Mouse (Mus musculus) stomach, postnatal 0 days (tissue): ENCODE data around the gene Frmd6. TPM values are rescaled to one million over a fixed set of nuclear protein-coding genes. Genes with fewer than 3 reads are reported as not detected.

Experiments used
- ATAC-seq: fragments of 200-750 bp; cut with Nextera tagmentation; 2 replicates; pipeline ENCODE4 v1.8.0; 2017; ENCODE audit not compliant: low FRiP score, low TSS enrichment
- DNase-seq: peaks from one replicate; pipeline ENCODE4 v3.0.0-alpha.2; 2016; ENCODE audit warnings: low spot score
- H3K27ac ChIP-seq: fragments of 300-500 bp; sonication (generic); replicated peaks from 2 replicates; pipeline ENCODE4 v1.5.1; 2014; ENCODE audit warnings: mild to moderate bottlenecking, control low read depth
- H3K27me3 ChIP-seq: fragments of 300-500 bp; sonication (generic); 2 replicates; pipeline ENCODE4 v1.6.1; 2014; ENCODE audit warnings: low read length; ENCODE audit not compliant: control insufficient read depth, insufficient read depth
- H3K36me3 ChIP-seq: fragments of 300-500 bp; sonication (generic); 2 replicates; pipeline ENCODE4 v1.6.1; 2014; ENCODE audit warnings: low read length, mixed read lengths; ENCODE audit not compliant: control insufficient read depth, insufficient read depth
- H3K4me1 ChIP-seq: fragments of 300-500 bp; sonication (generic); replicated peaks from 2 replicates; pipeline ENCODE4 v1.6.1; 2014; ENCODE audit warnings: antibody characterized with exemption; ENCODE audit not compliant: control insufficient read depth, insufficient read depth
- H3K4me2 ChIP-seq: fragments of 300-500 bp; sonication (generic); replicated peaks from 2 replicates; pipeline ENCODE4 v1.6.1; 2014; ENCODE audit warnings: low read depth, mild to moderate bottlenecking, control low read depth, moderate library complexity
- H3K4me3 ChIP-seq: fragments of 300-500 bp; sonication (generic); 2 replicates; pipeline ENCODE4 v1.5.1; 2014; ENCODE audit warnings: low read depth, low read length, control low read depth
- H3K9ac ChIP-seq: fragments of 300-500 bp; sonication (generic); 2 replicates; pipeline ENCODE4 v1.6.1; 2014; ENCODE audit warnings: mild to moderate bottlenecking, low read length, control low read depth, mixed read lengths
- H3K9me3 ChIP-seq: fragments of 300-500 bp; sonication (generic); 2 replicates; pipeline ENCODE4 v1.6.1; 2016; ENCODE audit warnings: low read length; ENCODE audit not compliant: control insufficient read depth
- CTCF ChIP-seq: IDR thresholded peaks from 2 replicates; pipeline ENCODE4 v1.5.1; 2016; ENCODE audit warnings: antibody characterized with exemption, low read depth, mild to moderate bottlenecking, moderate library complexity
- EP300 ChIP-seq: optimal IDR thresholded peaks from 2 replicates; pipeline ENCODE3; 2016; ENCODE audit warnings: antibody characterized with exemption
- WGBS: fragments of 180-500 bp; shearing (Covaris S2); extraction: QIAGEN DNeasy Blood & Tissue Kit; methylation state at CpG from one replicate; pipeline ENCODE4 v1.1.7; 2014; 5-methylcytosine and 5-hydroxymethylcytosine counted together
- polyA plus RNA-seq: library from polyadenylated mRNA; unstranded; fragments of >200 nt; fragmentation: Nextera tagmentation; extraction: Ambion mirVana; gene quantifications from 2 replicates; pipeline ENCODE4 v1.2.1, GENCODE M21; 2015

Frmd6 gene
- polyA plus RNA-seq, 1 experiment from 2014 or later: 17.1 TPM

DNA sequence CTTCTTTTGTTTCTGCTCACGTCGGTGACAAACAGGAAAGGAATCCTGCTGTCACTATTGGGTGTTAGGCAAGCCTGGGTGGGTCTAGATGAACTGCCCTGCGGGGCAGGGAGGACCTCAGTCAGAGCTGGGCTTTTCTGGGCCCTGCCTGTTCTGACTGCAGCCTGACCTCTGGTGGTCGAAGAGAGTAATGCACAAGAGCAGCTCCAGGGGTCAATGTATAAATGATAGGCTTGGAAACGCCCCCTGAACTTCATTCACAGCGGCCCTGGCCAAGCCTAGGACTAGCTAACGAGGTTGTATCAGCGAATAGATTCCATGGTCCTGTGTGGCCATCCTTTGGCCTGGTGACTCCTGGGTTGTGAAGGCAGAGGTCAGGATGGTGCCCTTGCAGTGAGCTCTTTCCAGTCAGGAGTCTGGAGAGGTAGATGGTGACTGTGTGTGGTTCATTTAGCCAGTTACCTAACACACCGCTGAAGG, 85.0 kb downstream of the Frmd6 start:
- Histone ChIP-seq H3K4me2 (no peak overlapping the region), H3K4me3 (no peak overlapping the region), H3K9ac (no peak overlapping the region), H3K36me3 (no peaks in the 10 kb centered on the region), H3K27me3 (no peaks in the 10 kb centered on the region), H3K9me3 (no peaks in the 10 kb centered on the region), H3K27ac (peak overlapping the region; percentile 2), H3K4me1 (no peaks in the 10 kb centered on the region)
- 9% methylated on average over 9 of the region's 9 CpGs for WGBS
- ATAC-seq (peak; percentile 74), DNase-seq (peak; percentile 80)
- TF ChIP-seq EP300: peak; percentile 28
- peak; percentile 93 for TF ChIP-seq CTCF

GRCm38 (mm10) chr12:70911029-70911428, 85.7 kb downstream of the Frmd6 start:
- ATAC-seq (peak; percentile 73), DNase-seq (peak; percentile 78)
- H3K27ac ChIP-seq: peak overlapping the region; percentile 2
- no peak overlapping the region for H3K4me3 ChIP-seq
- H3K4me1 ChIP-seq: no peaks in the 10 kb centered on the region
- TF ChIP-seq EP300 (no peak), CTCF (peak; percentile 96)
- no peaks in the 10 kb centered on the region for H3K36me3 ChIP-seq
- no peak overlapping the region for H3K9ac ChIP-seq
- H3K4me2 ChIP-seq: no peak overlapping the region
- 9% methylated on average over 5 of the region's 5 CpGs for WGBS
- no peaks in the 10 kb centered on the region for H3K27me3 ChIP-seq
- no peaks in the 10 kb centered on the region for H3K9me3 ChIP-seq

GRCm38 (mm10) chr12:70911676-70912379, 86.5 kb downstream of the Frmd6 start:
- WGBS: 70% methylated on average over 17 of the region's 17 CpGs
- no peak overlapping the region for H3K27ac ChIP-seq
- ATAC-seq (no peak), DNase-seq (no peak)
- no peak overlapping the region for H3K4me3 ChIP-seq
- H3K4me1 ChIP-seq: no peaks in the 10 kb centered on the region
- no peaks in the 10 kb centered on the region for H3K9me3 ChIP-seq
- no peaks in the 10 kb centered on the region for H3K27me3 ChIP-seq
- TF ChIP-seq EP300: no peak
- TF ChIP-seq CTCF: no peak
- no peak overlapping the region for H3K4me2 ChIP-seq
- H3K9ac ChIP-seq: no peak overlapping the region
- no peaks in the 10 kb centered on the region for H3K36me3 ChIP-seq

DNA sequence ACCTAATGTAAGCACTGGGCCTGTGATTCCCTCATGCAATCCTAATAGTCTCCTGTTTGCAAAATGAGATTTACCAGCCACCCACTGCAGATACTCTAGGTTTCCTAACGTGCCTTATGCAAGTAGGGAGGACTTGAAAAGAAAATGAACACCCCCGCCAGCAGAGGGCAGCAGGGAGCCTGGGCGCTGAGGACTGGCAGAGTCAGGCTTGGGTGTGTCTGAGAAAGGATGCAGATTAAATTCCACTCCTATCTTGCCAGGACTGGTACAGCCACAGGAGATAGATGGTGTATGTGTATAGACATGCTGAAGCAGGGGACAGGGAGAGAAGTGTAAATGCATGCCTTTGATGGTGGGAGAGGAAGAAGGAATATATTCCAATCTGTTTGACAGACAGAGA, 88.1 kb downstream of the Frmd6 start:
- DNase-seq (peak; percentile 84), ATAC-seq (peak; percentile 51; the same call in 1 of the 2 replicates)
- no peak overlapping the region for H3K4me3 ChIP-seq
- no peaks in the 10 kb centered on the region for H3K4me1 ChIP-seq
- H3K4me2 ChIP-seq: no peak overlapping the region
- no peak overlapping the region for H3K9ac ChIP-seq
- TF ChIP-seq EP300 (no peak), CTCF (peak; percentile 88)
- no peaks in the 10 kb centered on the region for H3K27me3 ChIP-seq
- WGBS: 46% methylated on average over 3 of the region's 3 CpGs
- no peaks in the 10 kb centered on the region for H3K36me3 ChIP-seq
- no peaks in the 10 kb centered on the region for H3K9me3 ChIP-seq
- H3K27ac ChIP-seq: peak overlapping the region; percentile 70

- TF ChIP-seq CTCF (peak; percentile 78), EP300 (no peak)
- Histone ChIP-seq H3K4me2 (no peak overlapping the region), H3K4me3 (no peak overlapping the region), H3K4me1 (no peaks in the 10 kb centered on the region), H3K36me3 (no peaks in the 10 kb centered on the region), H3K9me3 (no peaks in the 10 kb centered on the region), H3K9ac (no peak overlapping the region), H3K27me3 (no peaks in the 10 kb centered on the region), H3K27ac (no peak overlapping the region; the same call in 1 of the 2 replicates)
- ATAC-seq (no peak), DNase-seq (no peak)
- WGBS: 41% methylated on average over 11 of the region's 11 CpGs
Observed at GRCm38 (mm10) chr12:70914387-70914786, 89.1 kb downstream of the Frmd6 start.

GRCm38 (mm10) chr12:70929781-70930180, 104.5 kb downstream of the Frmd6 start:
- no peak overlapping the region for H3K4me3 ChIP-seq
- TF ChIP-seq CTCF (no peak), EP300 (no peak)
- H3K4me1 ChIP-seq: no peaks in the 10 kb centered on the region
- DNase-seq (no peak), ATAC-seq (no peak)
- no peaks in the 10 kb centered on the region for H3K9me3 ChIP-seq
- WGBS: 72% methylated on average over 4 of the region's 4 CpGs
- H3K27ac ChIP-seq: no peak overlapping the region
- no peaks in the 10 kb centered on the region for H3K27me3 ChIP-seq
- H3K4me2 ChIP-seq: no peak overlapping the region
- H3K36me3 ChIP-seq: no peaks in the 10 kb centered on the region
- H3K9ac ChIP-seq: no peak overlapping the region
